Mouse (Mus musculus): Measurements from ENCODE around the gene Adcy9.

Gene Adcy9

DNA sequence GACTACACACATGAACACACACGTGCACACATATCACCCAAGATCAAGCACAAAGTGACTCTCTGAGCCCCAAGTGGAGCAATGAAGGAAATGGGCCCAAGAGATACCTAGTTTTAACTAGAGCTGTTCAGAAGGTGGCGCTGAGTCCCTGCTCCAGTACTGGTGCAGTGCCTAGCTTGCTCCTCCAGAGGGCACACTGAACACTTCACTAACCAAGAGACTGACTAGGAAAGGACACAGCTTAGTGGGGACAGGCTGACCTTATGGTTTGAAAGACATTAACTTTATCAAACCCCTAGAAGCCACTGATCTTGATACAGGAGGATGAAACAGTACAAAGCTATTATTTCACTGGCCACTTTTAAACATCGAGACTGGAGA, 104.2 kb downstream of the Adcy9 start:
- peak; percentile 84 to 89 for DNase-seq

GRCm38 (mm10) chr16:4315352-4316093, 104.8 kb downstream of the Adcy9 start:
- no peak for DNase-seq

GRCm38 (mm10) chr16:4314891-4315290, 105.4 kb downstream of the Adcy9 start:
- no peak for DNase-seq

GRCm38 (mm10) chr16:4312018-4312417, 108.3 kb downstream of the Adcy9 start:
- DNase-seq: no peak

DNA sequence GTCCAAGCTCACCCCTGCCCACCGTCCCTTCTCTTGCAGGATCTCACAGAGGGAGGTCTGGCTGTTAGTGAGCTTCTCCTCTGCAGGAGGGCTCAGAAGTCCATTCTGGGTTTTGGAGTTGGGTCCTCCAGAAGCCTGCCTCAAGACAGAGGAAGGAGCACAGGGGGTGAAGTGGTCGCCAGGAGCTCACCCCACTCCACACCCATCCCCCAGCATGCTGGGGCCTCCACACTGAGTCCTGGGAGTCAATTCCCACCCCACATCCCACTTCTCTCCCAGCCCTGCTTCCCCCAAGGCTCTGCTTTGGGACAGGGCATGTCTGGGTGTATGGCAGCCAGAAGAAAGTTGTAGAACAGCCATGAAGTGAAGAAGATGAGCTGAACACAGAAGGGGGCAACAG, 108.7 kb downstream of the Adcy9 start:
- no peak for DNase-seq

DNA sequence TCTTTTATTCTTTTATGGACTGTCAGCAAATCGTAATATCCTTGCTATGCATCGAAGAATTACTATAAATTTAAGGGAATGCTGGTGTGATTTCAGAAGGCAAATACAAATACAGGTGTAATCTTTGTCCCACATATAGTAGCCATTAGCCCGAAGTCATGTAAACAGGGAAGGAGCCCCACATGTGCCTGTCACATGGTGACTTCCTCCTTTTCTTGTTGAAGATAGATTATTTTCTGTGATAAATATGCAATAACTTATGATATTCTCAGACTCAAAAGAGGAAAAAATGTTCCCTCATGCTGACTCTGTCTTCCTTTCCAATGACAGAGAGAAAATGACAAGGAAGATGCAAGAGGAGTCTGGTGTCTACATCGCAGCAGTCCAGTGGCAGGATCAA, 112.5 kb downstream of the Adcy9 start:
- DNase-seq: no peak

GRCm38 (mm10) chr16:4304176-4304922, 115.9 kb downstream of the Adcy9 start:
- peak; percentile 34 to 54 for DNase-seq

DNA sequence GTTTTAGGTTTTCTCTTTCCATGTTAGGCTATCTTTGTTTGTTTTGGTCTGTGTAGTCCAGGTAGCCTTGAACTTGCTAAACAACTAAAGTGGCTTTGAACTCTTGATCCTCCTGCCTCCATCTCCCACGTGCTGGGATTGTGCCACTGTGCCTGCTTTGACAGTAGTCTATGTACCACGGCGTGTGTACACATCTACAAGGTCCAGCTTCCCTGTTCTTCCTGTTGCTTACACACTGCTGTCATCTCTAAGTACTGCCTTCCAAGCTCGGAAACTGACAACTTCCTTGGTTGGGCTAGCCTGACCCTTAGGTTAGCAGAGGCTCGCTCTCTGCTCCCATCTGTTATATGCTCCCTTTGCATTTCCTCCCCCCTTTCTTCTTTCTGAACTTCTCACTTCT, 116.7 kb downstream of the Adcy9 start:
- DNase-seq: no peak

DNA sequence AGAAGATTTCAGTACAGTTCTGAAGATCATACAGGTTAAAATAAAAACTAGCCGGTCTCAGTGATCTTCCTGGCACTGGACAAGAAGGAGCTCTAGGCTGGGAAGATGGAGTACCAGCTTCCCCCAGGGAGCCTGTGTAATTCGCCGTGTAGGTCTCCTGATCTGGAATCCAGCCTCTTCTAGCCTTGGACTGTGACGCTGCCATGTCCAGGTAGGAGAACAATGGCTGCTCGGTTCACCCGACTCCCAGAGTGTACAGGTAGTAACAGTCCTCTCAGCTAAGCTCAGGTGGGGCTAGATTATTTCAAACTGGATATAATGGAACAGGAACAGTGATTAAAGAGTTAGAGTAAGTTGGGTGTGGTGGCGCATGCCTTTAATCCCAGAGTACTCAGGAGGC, 120.0 kb downstream of the Adcy9 start:
- no peak for DNase-seq

DNA sequence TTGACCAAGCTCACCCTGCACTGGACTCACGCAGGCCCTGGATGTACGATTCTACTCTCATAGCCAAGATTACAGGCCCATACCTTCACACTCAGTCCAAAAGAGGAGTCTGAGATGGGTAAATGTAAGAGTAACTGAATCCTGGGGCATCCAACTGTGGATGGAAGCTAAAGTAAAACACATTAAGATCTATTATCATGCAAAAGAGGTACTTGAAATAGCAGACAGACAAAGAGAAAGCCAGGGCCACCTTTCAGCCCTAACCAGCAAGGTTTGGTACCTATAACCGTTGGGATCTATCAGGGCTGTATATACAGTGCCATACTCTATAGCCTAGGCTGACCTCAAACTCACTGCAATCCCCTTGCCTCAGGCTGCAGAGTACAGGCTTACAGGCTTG, 127.0 kb downstream of the Adcy9 start:
- no peak for DNase-seq

- no peak for DNase-seq
Observed at GRCm38 (mm10) chr16:4289507-4289906, 130.8 kb downstream of the Adcy9 start.

- no peak for DNase-seq
Observed at GRCm38 (mm10) chr16:4286593-4286992, 133.7 kb downstream of the Adcy9 start.

- peak; percentile 62 to 70 for DNase-seq
Observed at GRCm38 (mm10) chr16:4285257-4285656, 135.0 kb downstream of the Adcy9 start.

DNA sequence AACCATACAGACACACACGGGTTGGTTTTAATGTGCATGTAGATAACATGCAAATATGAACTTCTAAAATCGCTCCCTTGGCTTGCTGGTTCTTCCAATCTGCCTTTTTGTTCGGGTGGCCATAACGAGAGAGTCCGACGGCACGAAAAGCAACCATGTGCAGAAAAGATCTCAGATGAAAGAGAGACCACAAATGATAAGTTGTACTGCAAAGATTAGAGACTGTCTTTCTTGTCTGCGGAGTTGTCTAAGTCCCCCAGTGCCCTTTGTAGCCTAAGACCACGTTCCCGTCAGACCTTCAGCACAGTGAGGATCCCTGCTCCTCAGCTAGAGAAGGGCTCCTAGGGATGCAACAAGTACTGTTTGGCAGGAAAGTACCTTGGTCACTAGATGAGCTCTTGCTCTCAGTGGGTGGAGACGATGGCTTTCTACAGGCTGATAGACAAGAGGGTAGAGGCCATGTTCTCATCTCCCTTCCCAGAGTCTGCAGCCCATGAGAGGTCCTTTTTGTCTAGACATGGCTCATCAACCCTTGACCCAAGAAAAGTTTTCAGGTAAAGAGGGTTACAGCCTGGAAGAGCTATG, 136.9 kb downstream of the Adcy9 start:
- DNase-seq: no peak

DNA sequence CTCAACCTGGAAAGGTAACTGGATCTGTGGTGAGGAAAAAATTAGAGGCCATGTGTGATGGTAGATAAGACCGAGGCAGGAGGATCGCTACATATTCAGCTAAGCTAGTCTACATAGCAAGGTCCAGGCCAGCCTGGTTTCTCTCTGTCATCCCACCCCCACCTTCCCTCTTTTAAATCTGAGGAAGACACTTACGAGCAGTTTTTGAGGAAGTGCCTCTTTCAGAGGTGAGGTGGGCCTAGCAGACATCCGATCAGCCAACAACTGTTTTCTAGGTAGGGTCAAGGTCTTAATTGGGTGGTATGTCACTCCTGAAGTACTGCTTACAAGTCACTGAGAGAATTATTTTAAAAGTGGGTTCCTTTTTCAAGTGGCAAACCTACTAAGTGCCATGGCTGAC, 138.8 kb downstream of the Adcy9 start:
- no peak for DNase-seq

DNA sequence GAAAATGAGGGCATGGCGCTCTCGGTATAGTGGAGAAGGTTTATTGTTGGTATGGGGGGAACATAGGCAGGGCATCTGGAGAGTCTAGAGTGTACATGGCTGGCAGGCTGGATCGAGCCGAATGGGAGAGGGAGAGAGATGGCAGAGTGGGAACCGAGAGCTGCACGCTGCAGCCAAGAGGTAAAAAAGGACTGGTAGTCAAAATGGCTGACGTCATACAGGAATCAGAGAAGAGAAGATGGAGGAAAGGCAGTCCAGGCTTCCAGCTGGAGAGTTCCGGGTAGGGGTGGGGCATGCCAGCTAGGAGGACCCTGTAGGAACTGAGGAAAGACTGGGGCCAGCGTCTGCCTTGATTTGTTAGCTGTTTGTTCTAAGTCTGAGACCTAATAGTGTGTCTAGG, 139.3 kb downstream of the Adcy9 start:
- DNase-seq: no peak

GRCm38 (mm10) chr16:4279601-4280000, 140.7 kb downstream of the Adcy9 start:
- no peak for DNase-seq

GRCm38 (mm10) chr16:4276621-4277020, 143.7 kb downstream of the Adcy9 start:
- no peak for DNase-seq

DNA sequence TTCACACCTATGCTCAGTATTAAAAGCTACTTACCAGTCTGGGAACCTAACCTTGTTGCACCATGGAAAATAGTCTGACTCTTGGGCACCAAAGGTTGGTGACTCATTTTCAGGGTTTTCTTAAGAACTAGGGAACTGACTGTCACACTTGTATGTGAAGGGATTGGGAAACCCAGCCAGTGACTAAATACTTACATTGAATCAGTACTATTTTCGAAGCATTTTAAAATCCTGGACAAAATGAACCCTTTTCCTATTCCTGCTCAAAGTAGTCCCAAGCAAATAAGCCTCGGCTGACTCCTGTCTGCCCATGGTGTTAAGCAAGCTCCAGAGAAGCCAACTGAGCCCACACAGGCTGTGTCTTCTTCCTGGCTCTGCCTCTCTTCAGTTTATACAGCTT, 144.1 kb downstream of the Adcy9 start:
- DNase-seq: no peak

DNA sequence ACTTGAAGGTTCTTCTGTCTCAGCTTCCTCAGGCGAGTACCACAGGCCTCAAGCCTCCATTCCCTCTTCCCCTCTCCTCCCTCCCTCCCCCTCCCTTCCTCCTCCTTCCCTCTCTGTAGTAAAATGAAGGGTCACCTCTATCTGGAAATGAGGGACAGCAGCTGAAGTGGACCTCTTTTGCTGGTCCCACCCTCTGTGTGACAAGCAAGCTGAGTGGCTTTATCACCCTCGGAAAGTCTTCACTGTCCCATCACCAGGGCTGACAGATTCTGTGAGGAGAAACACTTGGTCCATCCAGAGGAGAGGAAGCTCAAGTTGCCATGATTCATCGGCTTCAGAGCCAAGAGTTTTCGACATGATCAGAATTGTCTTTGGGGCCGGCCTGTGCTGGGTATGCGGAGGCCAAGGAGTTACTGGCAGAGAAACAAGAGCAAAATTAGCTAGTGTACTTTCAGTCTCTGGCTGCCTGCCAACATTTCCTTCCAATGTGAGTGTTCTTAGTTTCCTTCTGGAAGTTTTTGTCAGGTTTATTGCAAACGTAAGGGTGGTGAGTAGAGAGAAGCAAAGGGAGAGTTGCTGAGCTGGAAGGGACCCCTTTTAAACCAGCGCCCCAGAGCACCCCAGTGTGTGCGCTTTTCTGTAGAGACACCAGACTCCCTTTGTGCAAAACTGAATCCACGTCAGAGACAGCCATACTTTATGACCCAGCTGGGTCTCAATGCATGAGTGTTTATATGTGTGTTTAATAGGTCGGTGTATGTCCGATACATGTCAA, 146.4 kb downstream of the Adcy9 start:
- peak; percentile 75 to 82 for DNase-seq

DNA sequence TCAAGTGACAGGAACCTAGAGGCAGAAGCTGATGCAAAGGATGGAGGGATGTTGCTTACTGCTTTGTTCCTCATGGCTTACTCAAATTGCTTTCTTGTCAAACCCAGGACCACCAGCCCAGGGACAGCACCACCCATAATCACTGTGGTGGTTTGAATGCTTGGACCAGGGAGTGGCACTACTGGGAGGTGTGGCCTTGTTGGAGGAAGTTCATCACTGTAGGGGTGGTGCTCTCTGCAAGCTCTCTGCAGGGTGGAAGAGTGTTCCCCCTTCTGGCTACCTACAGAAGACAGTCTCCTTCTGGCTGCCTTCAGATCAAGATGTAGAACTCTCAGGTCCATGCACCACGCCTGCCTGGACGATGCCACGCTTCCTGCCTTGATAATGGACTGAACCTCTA, 148.0 kb downstream of the Adcy9 start:
- no peak for DNase-seq

DNA sequence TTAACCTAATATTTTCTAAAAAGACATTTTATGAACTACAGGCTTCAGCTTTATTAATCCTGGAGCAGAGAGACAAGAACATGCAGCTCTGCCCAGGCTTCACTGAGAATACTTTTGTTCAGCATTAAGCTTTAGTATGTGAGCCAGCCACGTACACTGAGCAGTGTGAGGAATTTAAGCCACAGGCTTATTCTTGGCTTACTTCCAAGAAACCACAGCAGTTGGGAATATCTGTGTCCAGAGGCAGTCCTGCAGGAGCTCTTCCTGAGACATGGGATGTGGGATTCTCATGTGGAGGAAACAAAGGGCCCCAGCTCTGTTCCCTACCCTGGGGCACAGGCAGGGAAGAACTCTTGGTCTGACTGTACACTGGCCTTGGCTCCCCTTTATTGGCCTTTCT, 149.4 kb downstream of the Adcy9 start:
- DNase-seq: no peak

All from kidney, postnatal 4 days (tissue).